Mouse (Mus musculus) heart, embryonic 13.5 days (tissue): Measurements from ENCODE around the gene 2410015M20Rik. TPM values are rescaled to one million over a fixed set of nuclear protein-coding genes. Genes with fewer than 3 reads are reported as not detected.
"Not testable (repeated sequence)": the region's sequence is repeated elsewhere in the genome, so short reads cannot be mapped to it uniquely, and the experiment has no call there.

Experiments used
- ATAC-seq: fragments of 200-750 bp; cut with Nextera tagmentation; 2 replicates; pipeline ENCODE4 v1.8.0; 2017; ENCODE audit warnings: moderate TSS enrichment; ENCODE audit not compliant: insufficient number of reproducible peaks, low FRiP score, low TSS enrichment; ENCODE audit errors: extremely low read depth
- H3K27ac ChIP-seq: fragments of 300-500 bp; sonication (generic); replicated peaks from 2 replicates; pipeline ENCODE4 v1.5.1; 2015; ENCODE audit warnings: moderate library complexity, mild to moderate bottlenecking, inconsistent platforms
- H3K27me3 ChIP-seq: fragments of 300-500 bp; sonication (generic); replicated peaks from 2 replicates; pipeline ENCODE4 v1.6.1; 2015; ENCODE audit warnings: mild to moderate bottlenecking, inconsistent platforms
- H3K36me3 ChIP-seq: fragments of 300-500 bp; sonication (generic); 2 replicates; pipeline ENCODE4 v1.6.1; 2015; ENCODE audit warnings: mild to moderate bottlenecking, inconsistent platforms
- H3K4me1 ChIP-seq: fragments of 300-500 bp; sonication (generic); 2 replicates; pipeline ENCODE4 v1.6.1; 2015; ENCODE audit warnings: inconsistent platforms
- H3K4me2 ChIP-seq: fragments of 300-500 bp; sonication (generic); 2 replicates; pipeline ENCODE4 v1.6.1; 2015; ENCODE audit warnings: inconsistent platforms, mild to moderate bottlenecking, moderate library complexity
- H3K4me3 ChIP-seq: fragments of 300-500 bp; sonication (generic); 2 replicates; pipeline ENCODE4 v1.5.1; 2015; ENCODE audit warnings: moderate library complexity, mild to moderate bottlenecking, inconsistent platforms
- H3K9ac ChIP-seq: fragments of 300-500 bp; sonication (generic); 2 replicates; pipeline ENCODE4 v1.6.1; 2015; ENCODE audit warnings: inconsistent platforms, mild to moderate bottlenecking, moderate library complexity
- H3K9me3 ChIP-seq: fragments of 300-500 bp; sonication (generic); 2 replicates; pipeline ENCODE4 v1.6.1; 2016; ENCODE audit warnings: inconsistent platforms
- WGBS: fragments of 180-500 bp; shearing (Covaris S2); methylation state at CpG from one replicate; pipeline ENCODE4 v1.1.7; 2015; ENCODE audit warnings: mixed read lengths; 5-methylcytosine and 5-hydroxymethylcytosine counted together
- polyA plus RNA-seq: library from polyadenylated mRNA; unstranded; fragments of >200 nt; fragmentation: Nextera tagmentation; extraction: Ambion mirVana; gene quantifications from 2 replicates; pipeline ENCODE4 v1.2.1, GENCODE M21; 2015

Gene 2410015M20Rik
- polyA plus RNA-seq, 1 experiment from 2014 or later, result 273 TPM

DNA sequence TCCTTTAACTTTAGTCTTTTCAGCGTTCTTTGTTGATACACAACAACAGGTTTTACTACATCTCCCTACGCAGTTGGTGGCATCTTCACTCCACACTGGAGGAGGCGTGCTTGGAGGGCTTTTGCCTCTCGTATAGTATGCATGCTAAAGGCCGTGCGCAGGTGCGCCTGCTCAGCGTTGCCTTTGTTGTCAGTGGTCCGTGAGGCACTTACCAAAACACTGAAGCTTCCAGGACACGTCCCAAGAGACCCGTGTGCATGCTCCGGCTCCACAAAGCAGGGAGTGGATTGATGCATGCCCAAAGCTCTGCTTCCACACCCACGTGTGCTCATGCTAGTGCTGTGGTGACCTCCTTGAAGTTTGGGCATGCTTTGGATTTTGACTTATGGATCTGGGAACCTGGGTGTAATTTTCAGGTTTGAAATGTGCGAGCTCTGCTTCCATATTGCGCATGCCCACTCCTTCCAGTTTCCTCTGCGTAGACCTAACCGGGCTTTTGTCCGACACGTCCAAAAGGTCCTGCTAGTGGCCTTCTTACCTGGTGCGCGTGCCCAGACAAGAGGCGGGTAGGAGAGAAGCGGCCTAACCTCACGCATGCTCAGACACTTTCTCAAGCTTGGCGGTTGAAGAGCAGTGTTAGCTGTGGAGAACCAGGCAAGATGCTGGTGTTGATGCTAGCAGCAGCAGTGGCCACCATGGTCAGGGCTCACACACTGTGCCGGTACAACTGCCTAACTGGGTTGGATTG is 18.1 kb upstream of the 2410015M20Rik start, which contains the start of gene Catsperd:
TSS of gene Catsperd (plus strand) at position 614 of the 748 bp plus-strand sequence.
- H3K4me1 ChIP-seq, result peaks cover 25% of the 10 kb centered on the region
- H3K9ac ChIP-seq, result peak within 1 kb of the TSS; percentile 96
- H3K27ac ChIP-seq, result peak within 1 kb of the TSS; percentile 76
- no peaks in the 10 kb centered on the region for H3K27me3 ChIP-seq
- H3K9me3 ChIP-seq, result no peaks in the 10 kb centered on the region
- peak within 1 kb of the TSS; percentile 98 for H3K4me2 ChIP-seq
- peaks cover 20% of the 10 kb centered on the region for H3K36me3 ChIP-seq
- peak within 1 kb of the TSS; percentile 98 for H3K4me3 ChIP-seq
- no peak for ATAC-seq
- WGBS, result 13% methylated on average over 26 of the region's 26 CpGs

DNA sequence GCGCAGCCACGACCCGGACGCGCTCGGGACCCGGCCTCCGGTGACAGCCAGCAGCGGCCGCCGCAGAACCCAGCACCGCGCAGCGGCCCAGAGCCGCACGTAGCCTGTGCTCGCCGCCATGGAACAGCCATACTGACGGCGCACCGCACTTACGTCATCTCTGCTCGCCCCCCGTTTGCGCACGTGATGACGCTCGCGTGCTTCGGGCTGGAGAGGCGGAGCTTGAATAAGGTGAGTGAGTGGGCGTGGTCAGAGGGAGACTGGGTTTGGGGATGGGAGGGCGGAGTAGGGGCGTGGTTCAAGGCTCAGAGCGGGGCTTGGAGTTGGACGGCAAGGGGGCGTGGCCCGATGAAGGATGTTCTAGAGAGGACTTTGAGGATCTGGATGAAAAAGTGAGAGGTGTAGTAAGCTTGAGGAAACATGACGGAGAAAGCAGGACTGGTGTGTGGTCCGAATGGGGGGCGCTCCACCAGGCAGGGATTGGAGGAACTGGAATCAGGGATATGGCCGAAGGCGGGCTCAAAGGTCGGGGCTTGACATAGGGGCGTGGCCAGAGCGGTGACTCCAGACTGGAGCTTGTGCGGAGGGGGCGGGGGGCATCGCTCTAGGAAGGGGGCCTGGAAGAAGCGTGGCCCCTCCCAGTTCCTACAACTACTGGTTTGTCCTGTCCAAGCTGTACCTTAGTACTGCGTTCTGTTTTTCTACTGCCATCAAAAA is 17.3 kb upstream of the 2410015M20Rik start, which contains the start of gene Lonp1:
TSS of gene Lonp1 (minus strand) at position 134 of the 717 bp plus-strand sequence.
- under 1% methylated on average over 51 of the region's 51 CpGs for WGBS
- no peaks in the 10 kb centered on the region for H3K27me3 ChIP-seq

DNA sequence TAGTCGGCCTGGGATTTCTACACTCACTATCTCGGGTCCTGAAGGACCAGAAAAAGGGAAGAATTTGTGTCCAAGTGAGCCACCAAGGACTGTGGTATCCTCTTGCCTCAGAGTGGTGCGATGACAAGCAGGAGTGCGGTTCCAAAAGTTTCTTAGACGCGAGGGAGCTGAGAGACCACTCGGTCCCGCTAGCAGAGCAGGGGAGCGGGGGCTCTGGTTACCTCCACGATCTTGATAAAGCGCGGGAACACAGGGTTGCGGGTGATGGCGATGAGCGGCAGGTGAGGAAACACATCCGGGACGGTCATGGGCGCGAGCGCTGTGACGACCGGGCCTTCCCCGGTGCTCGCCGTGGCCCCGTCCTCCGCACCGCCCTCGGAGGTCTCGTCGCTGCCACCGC is 16.7 kb upstream of the 2410015M20Rik start:
- under 1% methylated on average over 32 of the region's 32 CpGs for WGBS
- Histone ChIP-seq H3K4me2 (peak overlapping the region; percentile 98), H3K4me1 (peaks cover 25% of the 10 kb centered on the region), H3K9ac (peak overlapping the region; percentile 96), H3K27me3 (no peaks in the 10 kb centered on the region), H3K4me3 (peak overlapping the region; percentile 98), H3K9me3 (no peaks in the 10 kb centered on the region), H3K36me3 (peaks cover 35% of the 10 kb centered on the region), H3K27ac (peak overlapping the region; percentile 76)
- ATAC-seq, result no peak

More for the DNA sequence above, 17.3 kb upstream of the 2410015M20Rik start, which contains the start of gene Lonp1:
- Histone ChIP-seq H3K4me1 (peaks cover 25% of the 10 kb centered on the region), H3K9ac (peak within 1 kb of the TSS; percentile 96), H3K27ac (peak within 1 kb of the TSS; percentile 76), H3K4me3 (peak within 1 kb of the TSS; percentile 98), H3K36me3 (peaks cover 28% of the 10 kb centered on the region), H3K4me2 (peak within 1 kb of the TSS; percentile 98), H3K9me3 (no peaks in the 10 kb centered on the region)
- peak; percentile 93 for ATAC-seq

DNA sequence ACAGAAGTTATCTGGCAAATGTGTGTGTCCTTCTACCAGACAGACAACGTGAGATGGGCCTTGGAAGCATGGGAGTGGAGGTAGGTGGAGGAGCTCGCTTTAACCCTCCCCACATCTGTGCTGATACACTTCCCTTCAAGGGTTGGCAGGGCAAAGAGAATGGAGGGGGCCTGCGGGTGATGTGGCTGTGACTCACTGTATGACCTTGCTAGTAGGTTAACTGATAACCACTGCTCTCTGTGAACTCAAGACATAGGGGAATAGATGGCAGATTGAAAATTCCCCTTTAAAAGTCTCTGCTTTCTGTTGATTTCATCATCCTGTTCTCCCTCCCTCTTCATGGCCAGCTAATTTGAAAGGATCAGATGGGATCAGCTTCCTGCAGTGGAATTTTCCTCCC is 15.9 kb upstream of the 2410015M20Rik start:
- H3K4me2 ChIP-seq, result peak overlapping the region; percentile 98
- H3K9ac ChIP-seq, result peak overlapping the region; percentile 96
- 46% methylated on average over 3 of the region's 3 CpGs for WGBS
- peaks cover 42% of the 10 kb centered on the region for H3K36me3 ChIP-seq
- H3K27me3 ChIP-seq, result no peaks in the 10 kb centered on the region
- no peak for ATAC-seq
- H3K4me3 ChIP-seq, result peak overlapping the region; percentile 98
- no peaks in the 10 kb centered on the region for H3K9me3 ChIP-seq
- H3K4me1 ChIP-seq, result peaks cover 25% of the 10 kb centered on the region
- H3K27ac ChIP-seq, result no peak overlapping the region

DNA sequence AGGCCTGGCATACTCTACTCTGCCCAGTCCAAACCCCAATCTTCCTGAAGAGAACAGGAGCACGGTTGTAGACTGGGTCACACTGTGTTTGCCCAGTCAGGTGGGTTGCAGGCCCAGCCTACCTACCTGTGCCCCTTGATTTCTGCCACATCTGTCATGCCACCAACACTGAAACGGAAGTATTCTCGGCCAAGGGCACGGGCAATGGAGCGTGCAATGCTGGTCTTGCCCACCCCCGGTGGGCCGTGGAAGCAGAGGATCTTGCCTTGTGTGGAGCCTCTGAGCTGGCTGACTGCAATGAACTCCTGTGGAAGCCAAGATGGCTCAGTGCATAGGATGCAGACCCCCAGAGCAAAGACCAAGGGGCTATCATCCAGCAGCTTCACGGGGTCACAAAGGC is 8.1 kb upstream of the 2410015M20Rik start:
- no peak overlapping the region for H3K4me3 ChIP-seq
- no peak overlapping the region for H3K27ac ChIP-seq
- ATAC-seq, result no peak
- H3K36me3 ChIP-seq, result peaks cover 86% of the 10 kb centered on the region
- H3K27me3 ChIP-seq, result no peaks in the 10 kb centered on the region
- no peak overlapping the region for H3K9ac ChIP-seq
- no peak overlapping the region for H3K4me2 ChIP-seq
- peaks cover 20% of the 10 kb centered on the region for H3K4me1 ChIP-seq
- no peaks in the 10 kb centered on the region for H3K9me3 ChIP-seq
- 90% methylated on average over 8 of the region's 8 CpGs for WGBS

DNA sequence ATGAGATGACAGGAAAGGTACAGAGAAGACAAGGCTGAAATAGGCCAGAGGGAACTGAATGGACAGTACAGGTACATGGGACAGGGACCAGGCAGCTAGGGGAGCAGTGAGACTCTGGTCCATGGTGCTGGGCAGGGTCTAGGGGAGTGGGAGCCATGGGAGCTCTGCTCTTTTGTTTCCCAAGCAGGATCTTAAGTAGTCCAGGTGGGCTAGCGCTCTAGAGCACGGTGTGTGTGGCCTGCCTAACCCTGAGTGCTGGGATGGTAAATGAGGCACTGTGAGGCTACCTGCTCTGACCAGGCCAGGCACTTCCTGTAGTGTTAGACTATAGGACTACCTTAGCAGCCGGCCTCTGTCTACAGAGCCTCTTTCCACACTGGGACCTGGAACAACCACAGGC is 7.2 kb upstream of the 2410015M20Rik start:
- ATAC-seq, result no peak
- Histone ChIP-seq H3K4me2 (no peak overlapping the region), H3K9me3 (no peaks in the 10 kb centered on the region), H3K27me3 (no peaks in the 10 kb centered on the region), H3K9ac (no peak overlapping the region), H3K36me3 (peaks cover 77% of the 10 kb centered on the region), H3K4me1 (peaks cover 28% of the 10 kb centered on the region), H3K4me3 (no peak overlapping the region), H3K27ac (no peak overlapping the region)
- 83% methylated on average over 3 of the region's 3 CpGs for WGBS

DNA sequence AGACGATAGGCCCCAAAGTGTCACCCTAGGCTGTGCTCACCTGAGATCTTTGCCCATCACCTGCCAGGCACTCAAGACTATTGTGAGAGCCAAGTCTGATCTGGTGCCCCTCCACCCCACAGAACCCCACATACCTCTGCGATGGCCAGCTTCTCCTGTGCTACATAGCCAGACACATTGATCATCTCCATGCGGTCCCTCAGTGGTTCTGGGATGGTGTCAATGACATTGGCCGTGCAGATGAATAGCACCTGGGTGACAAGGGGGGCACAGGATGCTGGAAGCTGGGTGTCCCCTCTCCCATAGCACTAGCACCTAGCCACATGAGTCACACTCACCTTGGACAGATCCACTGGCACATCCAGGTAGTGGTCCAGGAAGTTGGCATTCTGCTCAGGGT is 6.2 kb upstream of the 2410015M20Rik start:
- Histone ChIP-seq H3K27me3 (no peaks in the 10 kb centered on the region), H3K4me1 (peaks cover 31% of the 10 kb centered on the region), H3K36me3 (peaks cover 68% of the 10 kb centered on the region), H3K4me2 (no peak overlapping the region), H3K4me3 (no peak overlapping the region), H3K27ac (no peak overlapping the region), H3K9me3 (no peaks in the 10 kb centered on the region), H3K9ac (no peak overlapping the region)
- ATAC-seq, result no peak
- 85% methylated on average over 4 of the region's 4 CpGs for WGBS

DNA sequence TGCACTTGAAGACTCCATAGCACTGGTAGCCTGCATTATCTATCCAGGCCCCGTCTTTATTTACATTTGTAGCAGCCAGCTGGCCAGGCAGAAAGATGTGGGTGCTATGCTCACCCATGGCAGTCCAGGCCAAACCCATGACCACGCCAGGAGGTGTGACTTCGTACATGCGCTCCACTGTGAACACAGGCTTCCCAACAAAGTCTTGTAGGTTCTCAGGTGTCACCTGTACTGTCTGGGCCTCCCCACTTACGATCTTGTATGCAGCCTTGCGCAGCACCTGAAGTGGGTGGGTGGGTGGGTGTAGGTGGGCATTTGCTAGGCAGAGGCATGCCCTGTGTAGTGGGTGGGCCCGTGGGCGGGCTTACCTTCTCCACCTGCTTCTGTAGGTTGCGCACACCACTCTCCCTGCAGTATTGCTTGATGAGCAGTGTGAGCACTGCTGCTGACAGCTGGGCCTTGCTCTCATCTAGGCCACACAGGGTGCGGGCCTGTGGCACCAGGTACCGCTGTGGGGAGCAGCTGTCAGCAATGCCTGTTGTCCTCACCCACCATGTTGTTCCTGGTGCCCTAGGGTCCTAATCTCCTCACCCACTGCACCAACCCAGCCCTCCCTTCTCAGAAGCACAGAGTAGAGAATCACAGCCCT is 5.7 kb upstream of the 2410015M20Rik start:
- H3K27ac ChIP-seq, result no peak overlapping the region
- H3K9ac ChIP-seq, result peak overlapping the region; percentile 96
- H3K4me3 ChIP-seq, result peak overlapping the region; percentile 77
- WGBS, result 83% methylated on average over 11 of the region's 11 CpGs
- peaks cover 62% of the 10 kb centered on the region for H3K36me3 ChIP-seq
- no peak for ATAC-seq
- peak overlapping the region; percentile 94 for H3K4me2 ChIP-seq
- peaks cover 34% of the 10 kb centered on the region for H3K4me1 ChIP-seq
- H3K27me3 ChIP-seq, result no peaks in the 10 kb centered on the region
- H3K9me3 ChIP-seq, result no peaks in the 10 kb centered on the region

DNA sequence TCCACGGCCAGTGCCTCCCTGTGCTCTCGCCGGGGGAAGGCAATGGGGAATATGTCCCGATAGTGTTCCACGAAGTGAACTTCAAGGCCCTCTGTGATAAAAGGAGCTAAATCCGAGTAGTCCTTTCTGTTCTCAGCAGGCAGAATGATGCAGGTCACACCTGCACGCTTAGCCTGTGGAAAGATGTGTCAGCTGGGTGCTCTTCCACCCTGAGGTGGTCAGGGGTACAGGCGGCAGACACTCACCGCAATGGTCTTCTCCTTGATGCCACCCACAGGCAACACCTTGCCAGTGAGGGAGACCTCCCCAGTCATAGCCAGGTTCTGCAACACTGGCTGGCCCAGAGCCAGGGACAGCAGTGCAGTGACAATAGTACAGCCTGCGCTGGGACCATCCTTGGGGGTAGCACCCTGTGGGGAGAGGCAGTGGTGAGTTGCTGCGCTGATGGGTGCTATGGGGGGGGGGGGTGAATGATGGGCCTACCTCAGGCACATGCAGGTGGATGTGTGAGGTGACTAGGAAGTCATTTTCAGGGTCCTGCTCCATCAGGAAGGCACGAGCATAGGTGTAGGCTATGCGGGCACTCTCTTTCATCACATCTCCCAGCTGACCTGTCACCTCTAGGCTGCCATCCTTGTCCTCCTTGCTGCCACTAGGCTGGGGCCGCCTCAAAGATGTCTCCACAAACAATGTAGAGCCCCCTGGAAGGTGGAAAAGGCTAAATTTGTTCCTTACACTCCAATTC is 5.0 kb upstream of the 2410015M20Rik start:
- WGBS, result 28% methylated on average over 14 of the region's 14 CpGs
- ATAC-seq, result no peak
- Histone ChIP-seq H3K9me3 (no peaks in the 10 kb centered on the region), H3K9ac (peak overlapping the region; percentile 96), H3K27ac (peak overlapping the region; percentile 90), H3K27me3 (no peaks in the 10 kb centered on the region), H3K4me2 (peak overlapping the region; percentile 94), H3K4me3 (peak overlapping the region; percentile 77), H3K4me1 (peaks cover 38% of the 10 kb centered on the region), H3K36me3 (peaks cover 55% of the 10 kb centered on the region)

DNA sequence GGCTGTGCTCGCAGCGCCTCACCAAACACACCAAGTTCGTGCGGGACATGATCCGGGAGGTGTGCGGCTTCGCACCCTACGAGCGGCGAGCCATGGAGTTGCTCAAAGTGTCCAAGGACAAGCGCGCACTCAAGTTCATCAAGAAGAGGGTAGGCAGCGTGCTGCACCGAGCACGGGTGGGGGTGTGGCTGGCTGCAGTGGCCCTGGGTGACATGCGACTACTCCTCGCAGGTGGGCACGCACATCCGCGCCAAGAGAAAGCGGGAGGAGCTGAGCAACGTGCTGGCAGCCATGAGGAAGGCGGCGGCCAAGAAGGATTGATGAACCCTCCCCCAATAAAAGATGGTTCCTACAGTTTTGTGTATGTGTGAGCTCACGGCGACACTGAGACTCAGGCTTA is 4.3 kb upstream of the 2410015M20Rik start:
- Histone ChIP-seq H3K36me3 (peaks cover 49% of the 10 kb centered on the region), H3K4me3 (peak overlapping the region; percentile 77), H3K9ac (peak overlapping the region; percentile 96), H3K4me2 (peak overlapping the region; percentile 94), H3K4me1 (peaks cover 38% of the 10 kb centered on the region), H3K27ac (peak overlapping the region; percentile 90)
- under 1% methylated on average over 26 of the region's 26 CpGs for WGBS
- not testable (repeated sequence) for ATAC-seq, H3K9me3 ChIP-seq, H3K27me3 ChIP-seq
